Mouse (Mus musculus) CH12.LX (cell line): ENCODE measurements at regions not wholly inside any gene's neighbourhood (a gene's known extent, or its start where the extent isn't known, plus 50 kb on each side); places are given as distances from the start of the nearest gene placed in this dataset.

Experiments
- DNase-seq: peaks from one replicate; pipeline ENCODE4 v3.0.0-alpha.2; 2013; ENCODE audit errors: extremely low read depth
- H3K27ac ChIP-seq: 2 replicates; pipeline ENCODE4 v1.5.1; 2012; ENCODE audit warnings: low read depth, mild to moderate bottlenecking, control low read depth, moderate library complexity; ENCODE audit not compliant: insufficient read depth
- H3K27me3 ChIP-seq: replicated peaks from 2 replicates; pipeline ENCODE3; 2012; ENCODE audit warnings: inconsistent platforms
- H3K36me3 ChIP-seq, 2 experiments: replicated peaks in 1 of 2; 2 replicates each; pipeline versions ENCODE3 to v1.6.1; 2012; ENCODE audit warnings: inconsistent platforms in 1 of 2, low read length in 1 of 2, mild to moderate bottlenecking in 1 of 2, mixed read lengths in 1 of 2, moderate library complexity in 1 of 2; ENCODE audit not compliant: control insufficient read depth in 1 of 2, insufficient read depth in 1 of 2
- H3K4me1 ChIP-seq, 2 experiments: 2 replicates each; pipeline ENCODE4 v1.6.1; 2012; ENCODE audit warnings: inconsistent platforms in 1 of 2, moderate library complexity in 1 of 2; ENCODE audit not compliant: insufficient read depth in 2 of 2, control insufficient read depth in 1 of 2
- H3K4me2 ChIP-seq: 2 replicates; pipeline ENCODE4 v1.6.1; 2012; ENCODE audit warnings: low read depth, mild to moderate bottlenecking, control low read depth; ENCODE audit not compliant: poor library complexity, insufficient read depth, severe bottlenecking
- H3K4me3 ChIP-seq, 3 experiments: fragments of 150-350 bp in 1 of 3; sonication (generic) in 1 of 3; replicated peaks in 1 of 3; 2 replicates each; pipeline versions ENCODE3 to v1.5.1; 2011 to 2012; ENCODE audit warnings: low read depth in 2 of 3, low read length in 2 of 3, mild to moderate bottlenecking in 2 of 3, moderate library complexity in 2 of 3, control low read depth in 1 of 3, improper control_type of control experiment in 1 of 3, inconsistent platforms in 1 of 3, mixed read lengths in 1 of 3; ENCODE audit not compliant: poor library complexity in 1 of 3
- H3K79me2 ChIP-seq: replicated peaks from 2 replicates; pipeline ENCODE4 v1.6.1; 2012; ENCODE audit warnings: mild to moderate bottlenecking, moderate library complexity; ENCODE audit not compliant: control insufficient read depth, poor library complexity, insufficient read depth, severe bottlenecking; ENCODE audit errors: extremely low read depth
- H3K9ac ChIP-seq: 2 replicates; pipeline ENCODE4 v1.6.1; 2012; ENCODE audit warnings: low read depth, mild to moderate bottlenecking, control low read depth, moderate library complexity; ENCODE audit not compliant: insufficient read depth
- H3K9me3 ChIP-seq: replicated peaks from 2 replicates; pipeline ENCODE3; 2012; ENCODE audit warnings: low read length, inconsistent platforms, mixed read lengths
- CTCF ChIP-seq, 2 experiments: IDR thresholded peaks in 1 of 2; conservative IDR thresholded peaks in 1 of 2; 2 replicates each; pipeline ENCODE4 v1.5.1; 2011 to 2012; ENCODE audit warnings: low read depth in 2 of 2, low read length in 2 of 2, improper control_type of control experiment in 1 of 2, inconsistent platforms in 1 of 2, mild to moderate bottlenecking in 1 of 2, moderate library complexity in 1 of 2
- ELF1 ChIP-seq: IDR thresholded peaks from 2 replicates; pipeline ENCODE4 v1.6.1; 2014; ENCODE audit warnings: low read depth, mild to moderate bottlenecking, inconsistent platforms, low read length, improper control_type of control experiment
- EP300 ChIP-seq: IDR thresholded peaks from 2 replicates; pipeline ENCODE4 v1.6.1; 2011; ENCODE audit warnings: low read length, improper control_type of control experiment
- ETS1 ChIP-seq: conservative IDR thresholded peaks from 2 replicates; pipeline ENCODE4 v1.6.1; 2012; ENCODE audit warnings: low read depth, mild to moderate bottlenecking, inconsistent platforms, low read length, improper control_type of control experiment, moderate library complexity
- JUND ChIP-seq: conservative IDR thresholded peaks from 2 replicates; pipeline ENCODE4 v1.6.1; 2011; ENCODE audit warnings: low read depth, low read length, improper control_type of control experiment
- MAX ChIP-seq: IDR thresholded peaks from 2 replicates; pipeline ENCODE4 v1.6.1; 2011; ENCODE audit warnings: low read length, improper control_type of control experiment
- MEF2A ChIP-seq: IDR thresholded peaks from 2 replicates; pipeline ENCODE4 v1.6.1; 2014; ENCODE audit warnings: low read depth, mild to moderate bottlenecking, inconsistent platforms, low read length, improper control_type of control experiment, borderline replicate concordance
- MXI1 ChIP-seq: IDR thresholded peaks from 2 replicates; pipeline ENCODE4 v1.6.1; 2011; ENCODE audit warnings: mild to moderate bottlenecking, low read depth, low read length, improper control_type of control experiment
- POLR2A ChIP-seq: IDR thresholded peaks from 2 replicates; pipeline ENCODE4 v1.6.1; 2011; ENCODE audit warnings: low read depth, mild to moderate bottlenecking, improper control_type of control experiment, low read length
- SMC3 ChIP-seq: IDR thresholded peaks from 2 replicates; pipeline ENCODE4 v1.6.1; 2011; ENCODE audit warnings: low read depth, low read length, improper control_type of control experiment
- TBP ChIP-seq: conservative IDR thresholded peaks from 2 replicates; pipeline ENCODE4 v1.6.1; 2011; ENCODE audit warnings: low read depth, low read length, improper control_type of control experiment
- USF1 ChIP-seq: IDR thresholded peaks from 2 replicates; pipeline ENCODE4 v1.6.1; 2014; ENCODE audit warnings: low read depth, mild to moderate bottlenecking, inconsistent platforms, low read length, improper control_type of control experiment
- USF2 ChIP-seq: conservative IDR thresholded peaks from 2 replicates; pipeline ENCODE4 v1.6.1; 2011; ENCODE audit warnings: low read depth, low read length, improper control_type of control experiment
- ZKSCAN1 ChIP-seq: IDR thresholded peaks from 2 replicates; pipeline ENCODE4 v1.6.1; 2012; ENCODE audit warnings: low read depth, inconsistent platforms, low read length, improper control_type of control experiment, borderline replicate concordance
- ZNF384 ChIP-seq: IDR thresholded peaks from 2 replicates; pipeline ENCODE4 v1.6.1; 2012; ENCODE audit warnings: low read depth, low read length, improper control_type of control experiment, inconsistent platforms
- dilution Hi-C: fragments of 300-500 bp; cut with MboI; formaldehyde crosslinking; loops from 2 replicates; pipeline ENCODE4 v1.14.3; 2020; ENCODE audit warnings: low sequenced_read_pairs; ENCODE audit not compliant: extremely low pct_unique_long_range_greater_than_20kb, extremely low pct_ligation_motif_present
- in situ Hi-C: fragments of 300-500 bp; cut with MboI; formaldehyde crosslinking; loops from 3 replicates; pipeline ENCODE4 v1.14.3; 2019; ENCODE audit warnings: low sequenced_read_pairs, low pct_ligation_motif_present, low pct_unique_long_range_greater_than_20kb, mixed read lengths

GRCm38 (mm10) chr14:68018686-68019085 lies 1275.4 kb downstream of the Synb start:
- H3K36me3 ChIP-seq, result no peaks in the 10 kb centered on the region
- no peak for DNase-seq
- H3K4me3 ChIP-seq, result no peak overlapping the region
- no peaks in the 10 kb centered on the region for H3K27me3 ChIP-seq
- H3K9ac ChIP-seq, result no peak overlapping the region
- no peak overlapping the region for H3K4me2 ChIP-seq
- H3K9me3 ChIP-seq, result peaks cover 2% of the 10 kb centered on the region
- dilution Hi-C loops, result no loop called here
- H3K79me2 ChIP-seq, result no peaks in the 10 kb centered on the region
- TF ChIP-seq SMC3, result no peak
- no peak for TF ChIP-seq MXI1
- no peak for TF ChIP-seq CTCF (conservative IDR thresholded peaks at IDR 0.05 in 1 of 2, IDR thresholded peaks at IDR 0.05 in 1 of 2; ENCODE audit: low read depth in 2 of 2, low read length in 2 of 2)
- TF ChIP-seq, all 38 proteins: peak for 0
- in situ Hi-C loops, result no loop called here
- H3K27ac ChIP-seq, result no peak overlapping the region
- H3K4me1 ChIP-seq, result no peaks in the 10 kb centered on the region

- TF ChIP-seq ETS1 (no peak), MEF2A (no peak), USF1 (no peak)
- Histone ChIP-seq H3K27me3 (no peaks in the 10 kb centered on the region), H3K9me3 (no peaks in the 10 kb centered on the region), H3K4me2 (no peak overlapping the region), H3K4me3 (no peak overlapping the region), H3K27ac (no peak overlapping the region), H3K79me2 (no peaks in the 10 kb centered on the region), H3K9ac (no peak overlapping the region), H3K36me3 (no peaks in the 10 kb centered on the region), H3K4me1 (peaks cover 0 to 4% of the 10 kb centered on the region in 2 experiments; a peak in 1 of 4 replicates)
- no peak for DNase-seq
- in situ Hi-C loops, result loop anchor here (10.0 kb wide), 3 partner anchors 68 to 498 kb away; no protein-coding TSS in a partner anchor
- dilution Hi-C loops, result no loop called here
Measured at GRCm38 (mm10) chr14:67996790-67997417, 1297.2 kb downstream of the Synb start.

GRCm38 (mm10) chr14:67993611-67994051 lies 1300.5 kb downstream of the Synb start:
- dilution Hi-C loops, result no loop called here
- no peak overlapping the region for H3K4me2 ChIP-seq
- H3K9ac ChIP-seq, result no peak overlapping the region
- no peaks in the 10 kb centered on the region for H3K36me3 ChIP-seq
- no peak overlapping the region for H3K27ac ChIP-seq
- H3K4me3 ChIP-seq, result no peak overlapping the region
- in situ Hi-C loops, result loop anchor here (10.0 kb wide), 3 partner anchors 71 to 501 kb away; no protein-coding TSS in a partner anchor
- H3K9me3 ChIP-seq, result no peaks in the 10 kb centered on the region
- no peaks in the 10 kb centered on the region for H3K79me2 ChIP-seq
- no peaks in the 10 kb centered on the region for H3K27me3 ChIP-seq
- TF ChIP-seq MAX, result no peak
- no peak for TF ChIP-seq USF2
- no peak for TF ChIP-seq MEF2A
- TF ChIP-seq USF1, result no peak
- TF ChIP-seq EP300, result no peak
- TF ChIP-seq TBP, result no peak
- no peak for TF ChIP-seq ZKSCAN1
- TF ChIP-seq ELF1, result no peak
- TF ChIP-seq ZNF384, result no peak
- TF ChIP-seq POLR2A, result no peak
- no peak for TF ChIP-seq SMC3
- TF ChIP-seq JUND, result no peak
- DNase-seq, result no peak
- peaks cover 0 to 4% of the 10 kb centered on the region in 2 experiments; a peak in 1 of 4 replicates for H3K4me1 ChIP-seq
